Mouse (Mus musculus) midbrain, embryonic 13.5 days (tissue): ENCODE data around the gene Iqcc. TPM values are rescaled to one million over a fixed set of nuclear protein-coding genes. Genes with fewer than 3 reads are reported as not detected.

Experiments
- ATAC-seq: fragments of 200-750 bp; cut with Nextera tagmentation; 2 replicates; pipeline ENCODE4 v1.8.0; 2017; ENCODE audit warnings: mild to moderate bottlenecking, moderate TSS enrichment, moderate library complexity
- H3K27ac ChIP-seq: fragments of 300-500 bp; sonication (generic); 2 replicates; pipeline ENCODE4 v1.5.1; 2015; ENCODE audit warnings: inconsistent platforms, mild to moderate bottlenecking, moderate library complexity
- H3K27me3 ChIP-seq: fragments of 300-500 bp; sonication (generic); 2 replicates; pipeline ENCODE4 v1.6.1; 2015; ENCODE audit warnings: mild to moderate bottlenecking, inconsistent platforms
- H3K36me3 ChIP-seq: fragments of 300-500 bp; sonication (generic); 2 replicates; pipeline ENCODE4 v1.6.1; 2015; ENCODE audit warnings: mild to moderate bottlenecking, inconsistent platforms
- H3K4me1 ChIP-seq: fragments of 300-500 bp; sonication (generic); replicated peaks from 2 replicates; pipeline ENCODE4 v1.6.1; 2015; ENCODE audit warnings: inconsistent platforms
- H3K4me2 ChIP-seq: fragments of 300-500 bp; sonication (generic); replicated peaks from 2 replicates; pipeline ENCODE4 v1.6.1; 2015; ENCODE audit warnings: moderate library complexity, mild to moderate bottlenecking, inconsistent platforms
- H3K4me3 ChIP-seq: fragments of 300-500 bp; sonication (generic); replicated peaks from 2 replicates; pipeline ENCODE4 v1.5.1; 2015; ENCODE audit warnings: mild to moderate bottlenecking, inconsistent platforms
- H3K9ac ChIP-seq: fragments of 300-500 bp; sonication (generic); replicated peaks from 2 replicates; pipeline ENCODE4 v1.6.1; 2015; ENCODE audit warnings: mild to moderate bottlenecking, inconsistent platforms
- H3K9me3 ChIP-seq: fragments of 300-500 bp; sonication (generic); 2 replicates; pipeline ENCODE4 v1.6.1; 2016; ENCODE audit warnings: mild to moderate bottlenecking, inconsistent platforms
- WGBS: fragments of 180-500 bp; shearing (Covaris S2); methylation state at CpG from one replicate; pipeline ENCODE4 v1.1.7; 2015; 5-methylcytosine and 5-hydroxymethylcytosine counted together
- polyA plus RNA-seq: library from polyadenylated mRNA; unstranded; fragments of >200 nt; fragmentation: Nextera tagmentation; extraction: Ambion mirVana; gene quantifications from 2 replicates; pipeline ENCODE4 v1.2.1, GENCODE M21; 2015

The Iqcc gene
- polyA plus RNA-seq, 1 experiment from 2014 or later = 35.8 TPM

DNA sequence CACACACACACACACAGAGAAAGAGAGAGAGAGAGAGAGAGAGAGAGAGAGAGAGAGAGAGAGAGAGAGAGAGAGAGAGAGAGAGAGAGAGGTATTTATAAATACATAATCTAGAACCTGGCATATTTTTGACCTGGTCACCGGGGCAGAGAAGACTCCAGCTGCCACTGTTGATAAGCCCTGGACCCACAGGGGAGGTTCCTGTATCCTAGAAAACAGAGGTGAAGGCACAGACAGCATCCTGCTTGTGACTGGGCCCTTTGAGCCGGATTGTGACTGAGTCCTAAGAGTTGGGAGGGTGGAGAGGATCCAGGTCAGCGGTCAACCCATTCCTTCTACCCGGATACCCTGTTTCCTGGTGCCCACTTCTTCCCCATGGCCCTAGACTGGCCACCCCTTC is 30.0 kb downstream of the Iqcc start:
- Histone ChIP-seq H3K27me3 (0 out of 2 replicates have a peak, but pooled peaks cover 2% of the 10 kb centered on the region), H3K36me3 (peaks cover 39% of the 10 kb centered on the region), H3K4me1 (peaks cover 9% of the 10 kb centered on the region; the same call in 1 of the 2 replicates), H3K4me2 (no peak overlapping the region), H3K9me3 (no peaks in the 10 kb centered on the region), H3K9ac (no peak overlapping the region), H3K4me3 (no peak overlapping the region), H3K27ac (no peak overlapping the region)
- WGBS = 81% methylated on average over 4 of the region's 4 CpGs
- ATAC-seq = no peak

DNA sequence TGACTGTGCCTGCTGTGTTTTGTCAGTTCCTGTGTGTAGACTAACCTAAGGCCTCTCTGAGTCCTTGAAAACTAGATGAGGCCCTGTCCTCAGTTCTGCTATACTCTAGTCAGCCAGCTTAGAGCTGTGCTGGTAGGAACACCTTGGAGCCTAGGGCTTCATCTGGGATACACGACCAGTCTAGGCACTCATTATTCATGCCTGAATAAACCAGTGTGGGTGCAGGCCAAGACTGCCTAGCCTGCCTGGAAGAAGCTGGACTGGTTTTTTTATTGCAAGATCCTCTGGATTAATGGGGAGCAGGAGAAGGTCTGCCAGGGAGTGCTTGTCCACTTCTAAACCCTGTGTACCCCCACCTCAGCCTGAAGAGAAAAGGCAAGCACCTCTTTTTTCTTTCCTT is 32.0 kb downstream of the Iqcc start:
- 0 out of 2 replicates have a peak, but pooled peaks cover 2% of the 10 kb centered on the region for H3K27me3 ChIP-seq
- no peak overlapping the region for H3K4me3 ChIP-seq
- no peak overlapping the region for H3K27ac ChIP-seq
- WGBS = 42% methylated on average over 1 of the region's 1 CpGs
- ATAC-seq = no peak
- no peak overlapping the region for H3K4me2 ChIP-seq
- peaks cover 19% of the 10 kb centered on the region for H3K36me3 ChIP-seq
- H3K9ac ChIP-seq = no peak overlapping the region
- H3K9me3 ChIP-seq = no peaks in the 10 kb centered on the region
- H3K4me1 ChIP-seq = peaks cover 9% of the 10 kb centered on the region; the same call in 1 of the 2 replicates

- Histone ChIP-seq H3K9ac (no peak overlapping the region), H3K36me3 (peaks cover 8% of the 10 kb centered on the region), H3K27ac (no peak overlapping the region), H3K27me3 (0 out of 2 replicates have a peak, but pooled peaks cover 2% of the 10 kb centered on the region), H3K4me2 (no peak overlapping the region; the same call in 1 of the 2 replicates), H3K9me3 (no peaks in the 10 kb centered on the region), H3K4me3 (no peak overlapping the region), H3K4me1 (peaks cover 9% of the 10 kb centered on the region; the same call in 1 of the 2 replicates)
- 85% methylated on average over 9 of the region's 9 CpGs for WGBS
- no peak for ATAC-seq
Observed at GRCm38 (mm10) chr4:129585773-129586172, 33.1 kb downstream of the Iqcc start.

DNA sequence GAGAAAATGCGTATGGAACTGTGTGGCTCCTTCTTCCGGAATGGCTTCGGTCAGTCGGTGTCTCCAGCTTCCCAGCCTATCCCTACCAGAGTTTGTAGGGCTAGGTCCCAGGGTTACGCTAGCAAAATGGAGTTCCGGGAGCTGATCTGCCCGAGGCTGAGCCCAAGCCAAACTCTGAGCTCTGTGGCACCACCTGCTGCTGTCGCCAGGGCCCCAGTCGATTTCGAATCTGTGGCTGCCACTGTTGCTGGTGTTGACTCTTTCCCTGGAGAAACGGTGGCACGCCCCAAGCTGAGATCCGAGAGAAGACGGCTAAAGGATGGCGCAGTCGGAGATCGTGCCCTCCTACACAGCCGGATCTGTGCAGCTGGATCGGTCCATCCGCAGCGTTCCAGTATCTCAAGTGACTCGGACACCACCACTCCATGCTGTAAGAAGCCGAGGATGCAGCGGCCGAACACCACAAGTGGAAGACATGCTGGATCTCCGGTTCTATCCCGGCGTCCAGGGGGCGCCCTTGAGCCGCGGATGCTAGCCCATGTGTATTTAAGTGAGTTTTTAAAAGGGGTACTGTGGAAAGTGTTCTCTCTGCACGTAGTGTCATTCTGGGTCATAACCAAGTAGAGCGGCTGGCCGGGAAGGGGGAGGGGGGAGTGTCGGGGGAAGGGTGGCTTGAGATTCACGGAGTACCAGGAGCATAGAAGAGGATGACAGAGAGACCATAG is 33.9 kb downstream of the Iqcc start:
- Histone ChIP-seq H3K36me3 (0 out of 2 replicates have a peak, but pooled peaks cover under 1% of the 10 kb centered on the region), H3K4me2 (peak overlapping the region; percentile 57), H3K27ac (no peak overlapping the region), H3K4me1 (peaks cover 9% of the 10 kb centered on the region; the same call in 1 of the 2 replicates), H3K9ac (peak overlapping the region; percentile 50), H3K4me3 (peak overlapping the region; percentile 34), H3K9me3 (no peaks in the 10 kb centered on the region), H3K27me3 (0 out of 2 replicates have a peak, but pooled peaks cover 2% of the 10 kb centered on the region)
- WGBS = 3% methylated on average over 36 of the region's 36 CpGs
- ATAC-seq = peak; percentile 60; the same call in 1 of the 2 replicates

GRCm38 (mm10) chr4:129584370-129584769 is 34.5 kb downstream of the Iqcc start:
- Histone ChIP-seq H3K9me3 (no peaks in the 10 kb centered on the region), H3K4me3 (no peak overlapping the region), H3K27me3 (0 out of 2 replicates have a peak, but pooled peaks cover 2% of the 10 kb centered on the region), H3K4me1 (peaks cover 9% of the 10 kb centered on the region; the same call in 1 of the 2 replicates), H3K27ac (no peak overlapping the region), H3K36me3 (no peaks in the 10 kb centered on the region), H3K4me2 (peak overlapping the region; percentile 57), H3K9ac (no peak overlapping the region)
- WGBS = 78% methylated on average over 1 of the region's 1 CpGs
- ATAC-seq = no peak

- 79% methylated on average over 1 of the region's 1 CpGs for WGBS
Observed at GRCm38 (mm10) chr4:129582251-129582650, 36.6 kb downstream of the Iqcc start.

DNA sequence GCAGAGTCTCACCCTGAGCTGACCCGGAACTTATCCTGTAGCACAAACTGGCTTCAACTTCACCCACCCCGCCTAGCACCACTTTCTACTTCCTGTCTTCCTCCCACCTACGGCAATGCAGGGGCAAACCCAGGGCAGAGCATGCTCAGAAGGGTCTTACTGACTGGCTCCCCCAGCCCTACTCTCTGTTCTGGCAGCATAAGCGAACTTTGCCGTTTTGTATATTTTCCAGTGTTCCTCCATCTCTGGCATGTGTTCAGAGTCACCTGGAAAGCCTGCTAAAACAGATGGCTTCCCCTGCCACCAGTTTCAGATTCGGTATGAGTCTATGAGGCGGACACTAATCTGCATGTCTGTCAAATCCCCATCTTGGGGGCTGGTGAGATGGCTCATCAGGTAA is 38.6 kb downstream of the Iqcc start:
- Histone ChIP-seq H3K4me1 (peaks cover 15% of the 10 kb centered on the region; the same call in 1 of the 2 replicates), H3K4me3 (no peak overlapping the region), H3K9ac (no peak overlapping the region), H3K36me3 (no peaks in the 10 kb centered on the region), H3K27me3 (0 out of 2 replicates have a peak, but pooled peaks cover 2% of the 10 kb centered on the region), H3K4me2 (no peak overlapping the region), H3K9me3 (no peaks in the 10 kb centered on the region), H3K27ac (no peak overlapping the region)
- no peak for ATAC-seq
- WGBS = 70% methylated on average over 7 of the region's 7 CpGs

More at GRCm38 (mm10) chr4:129582251-129582650, 36.6 kb downstream of the Iqcc start:
- H3K4me2 ChIP-seq = no peak overlapping the region
- H3K27ac ChIP-seq = no peak overlapping the region
- no peak overlapping the region for H3K4me3 ChIP-seq
- H3K27me3 ChIP-seq = 0 out of 2 replicates have a peak, but pooled peaks cover 2% of the 10 kb centered on the region
- no peak for ATAC-seq
- no peaks in the 10 kb centered on the region for H3K9me3 ChIP-seq
- peaks cover 10% of the 10 kb centered on the region; the same call in 1 of the 2 replicates for H3K4me1 ChIP-seq
- no peak overlapping the region for H3K9ac ChIP-seq
- H3K36me3 ChIP-seq = no peaks in the 10 kb centered on the region

DNA sequence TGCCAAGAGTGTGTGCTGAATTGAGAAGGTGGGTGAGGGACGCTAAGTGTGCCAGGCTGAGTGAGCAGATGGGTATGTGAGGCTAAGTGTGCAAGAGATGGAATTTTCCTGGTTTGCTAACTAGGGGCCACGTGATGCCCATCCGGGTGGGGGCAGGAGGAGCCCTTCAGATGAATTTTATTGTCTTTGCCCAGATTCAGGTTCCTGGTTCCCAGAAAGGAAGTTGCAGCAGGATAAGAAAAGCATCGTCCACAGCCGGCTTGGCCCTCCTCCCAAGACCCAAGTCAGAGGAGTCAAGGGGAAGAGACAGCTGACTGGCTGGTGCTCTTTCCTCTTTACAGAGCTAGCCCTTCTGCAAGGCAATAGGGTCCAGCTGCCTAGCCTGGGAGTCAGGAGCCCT is 40.4 kb downstream of the Iqcc start, which contains the start of gene Fam167b:
Gene Fam167b, minus strand, starts transcription at position 84 of the 400 bp plus-strand sequence.
- Histone ChIP-seq H3K9me3 (no peaks in the 10 kb centered on the region), H3K4me3 (no peak within 1 kb of the TSS), H3K9ac (no peak within 1 kb of the TSS), H3K4me1 (peaks cover 6% of the 10 kb centered on the region; the same call in 1 of the 2 replicates), H3K36me3 (no peaks in the 10 kb centered on the region), H3K4me2 (0 out of 2 replicates have a peak within 1 kb of the TSS, but pooled peaks have one; percentile 19), H3K27me3 (no peaks in the 10 kb centered on the region), H3K27ac (no peak within 1 kb of the TSS)
- no peak for ATAC-seq
- 90% methylated on average over 5 of the region's 5 CpGs for WGBS

GRCm38 (mm10) chr4:129577688-129578087 is 41.2 kb downstream of the Iqcc start:
- Histone ChIP-seq H3K27ac (no peak overlapping the region), H3K36me3 (no peaks in the 10 kb centered on the region), H3K4me1 (peaks cover 6% of the 10 kb centered on the region; the same call in 1 of the 2 replicates), H3K4me3 (no peak overlapping the region), H3K27me3 (no peaks in the 10 kb centered on the region), H3K9ac (no peak overlapping the region), H3K4me2 (no peak overlapping the region), H3K9me3 (no peaks in the 10 kb centered on the region)
- 81% methylated on average over 7 of the region's 7 CpGs for WGBS
- no peak for ATAC-seq

DNA sequence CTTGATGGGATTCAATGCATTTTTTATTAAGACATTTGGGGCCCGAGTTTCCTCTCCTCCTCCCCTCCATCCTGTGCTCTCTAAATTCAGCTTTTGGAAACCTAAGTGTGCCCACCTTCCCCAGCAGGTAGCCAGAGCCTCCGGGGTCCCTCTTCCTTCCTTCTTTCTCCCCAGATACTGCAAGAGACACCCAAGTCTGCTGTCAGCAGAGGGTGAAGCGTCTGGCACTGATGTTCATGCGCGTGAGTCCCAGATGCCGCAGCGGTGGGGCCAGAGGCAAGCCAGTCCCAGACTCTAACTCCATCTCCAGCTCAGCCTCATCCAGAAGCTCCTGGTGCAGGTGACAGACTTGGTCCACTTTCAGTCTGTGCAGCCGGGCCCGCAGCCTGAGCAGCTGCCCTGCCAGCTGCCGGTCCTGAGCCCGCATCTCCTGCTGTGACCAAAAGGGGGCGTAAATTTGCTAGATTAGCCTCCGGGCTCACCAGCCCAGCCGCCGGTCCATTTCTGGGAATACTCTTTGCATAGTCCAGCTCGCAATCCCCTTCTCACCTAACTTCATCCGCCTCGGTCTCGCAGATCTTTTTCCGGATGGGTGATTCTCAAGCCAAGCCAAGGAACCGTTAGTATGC is 41.9 kb downstream of the Iqcc start:
- Histone ChIP-seq H3K36me3 (no peaks in the 10 kb centered on the region), H3K27me3 (no peaks in the 10 kb centered on the region), H3K4me2 (peak overlapping the region; percentile 19; the same call in 1 of the 2 replicates), H3K4me1 (peaks cover 6% of the 10 kb centered on the region; the same call in 1 of the 2 replicates), H3K4me3 (no peak overlapping the region), H3K9me3 (no peaks in the 10 kb centered on the region), H3K9ac (peak overlapping the region; percentile 11; the same call in 1 of the 2 replicates), H3K27ac (no peak overlapping the region)
- peak; percentile 50; the same call in 1 of the 2 replicates for ATAC-seq
- WGBS = 26% methylated on average over 21 of the region's 21 CpGs

DNA sequence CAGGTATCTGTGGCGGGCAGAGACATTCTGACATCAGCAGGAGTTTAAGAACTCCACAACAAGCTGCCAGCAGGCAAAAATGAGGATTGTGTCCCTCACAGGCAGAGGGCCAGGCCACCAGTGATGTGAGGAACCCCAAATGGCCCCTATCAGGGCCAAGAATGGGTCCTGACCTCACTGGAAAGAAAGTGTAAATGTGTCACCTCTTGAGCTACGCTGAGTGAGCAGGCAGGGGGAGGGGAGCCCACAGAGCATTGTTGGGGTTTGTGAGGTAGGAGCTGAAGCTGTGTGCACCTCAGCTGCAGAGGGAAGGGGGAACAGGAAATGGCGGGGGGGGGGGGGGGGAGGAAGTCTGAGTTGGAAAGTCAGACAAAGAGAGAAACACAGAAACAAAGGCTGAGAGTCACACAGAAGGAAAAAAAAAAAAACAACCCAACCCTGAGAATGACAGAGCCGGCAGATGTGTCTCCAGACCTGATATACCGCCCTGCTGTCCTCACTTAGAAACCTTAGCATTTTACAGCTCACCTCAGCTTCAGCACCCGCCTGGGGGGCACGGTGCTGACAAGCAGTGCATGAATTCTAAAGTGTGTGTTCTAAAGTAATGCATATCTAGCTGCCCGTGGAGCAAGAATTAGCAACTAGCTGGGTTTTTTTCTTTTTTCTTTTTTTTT is 43.6 kb downstream of the Iqcc start:
- no peak overlapping the region for H3K27ac ChIP-seq
- no peaks in the 10 kb centered on the region for H3K36me3 ChIP-seq
- WGBS = 59% methylated on average over 7 of the region's 8 CpGs
- H3K4me1 ChIP-seq = peaks cover 6% of the 10 kb centered on the region; the same call in 1 of the 2 replicates
- no peak overlapping the region for H3K4me3 ChIP-seq
- no peak for ATAC-seq
- H3K27me3 ChIP-seq = no peaks in the 10 kb centered on the region
- no peak overlapping the region for H3K9ac ChIP-seq
- H3K4me2 ChIP-seq = no peak overlapping the region
- no peaks in the 10 kb centered on the region for H3K9me3 ChIP-seq
